10 mouse cellular contexts compared by ENCODE assay signal in the genomic region with DNA sequence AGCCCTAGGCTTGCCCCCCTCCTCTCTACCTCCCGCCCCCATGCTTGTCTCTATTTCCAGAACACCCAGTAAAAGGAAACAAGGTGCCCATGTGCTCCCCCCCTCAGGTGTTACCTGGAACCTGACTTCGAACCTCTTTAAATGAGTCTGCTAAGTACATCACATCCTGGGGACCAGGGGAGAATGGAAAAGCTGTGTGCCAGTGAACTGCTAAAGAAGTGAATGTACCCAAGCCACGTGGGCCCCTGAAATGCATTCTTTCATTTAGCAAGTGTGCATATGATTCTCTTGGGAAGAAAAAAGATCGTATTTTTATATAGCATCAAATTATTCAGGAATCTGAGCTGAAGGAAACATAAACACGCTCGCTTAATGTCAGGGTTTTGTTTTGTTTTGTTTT. TPM values are rescaled to one million over a fixed set of nuclear protein-coding genes. Genes with fewer than 3 reads are reported as not detected.
DNase-seq lines count a peak whose midpoint lies in the region; ATAC-seq and TF ChIP-seq lines count a peak whose summit lies in the region.
"Had no signal": no experiment of that assay in that cellular context is flagged by ENCODE, and none has a peak within 500 bp of the region (broad histone marks: within the 10 kb centered on the region; RNA-seq: fewer than 3 reads in every experiment).

No protein-coding gene starts in this region.

- H3K4me3 ChIP-seq in heart, embryonic 12.5 days: peak overlapping the region; percentile 42; the same call in 1 of the 2 replicates
- H3K4me3 ChIP-seq in E14TG2a.4 (replicated peaks; ENCODE audit: low read length): peak overlapping the region; percentile 57; the same call in 1 of the 2 replicates
- H3K4me3 ChIP-seq in forebrain, embryonic 15.5 days: no peak overlapping the region
- H3K4me3 ChIP-seq in liver, embryonic 13.5 days (replicated peaks): 0 out of 2 replicates have a peak overlapping the region, but pooled peaks have one; percentile 27

- no peaks in the 10 kb centered on the region for H3K9me3 ChIP-seq in heart, embryonic 12.5 days (replicated peaks)
- H3K9me3 ChIP-seq in E14TG2a.4 (ENCODE audit: low read length): no peaks in the 10 kb centered on the region
- no peaks in the 10 kb centered on the region for H3K9me3 ChIP-seq in forebrain, embryonic 15.5 days
- H3K9me3 ChIP-seq in liver, embryonic 13.5 days (replicated peaks): no peaks in the 10 kb centered on the region

- H3K4me1 ChIP-seq in heart, embryonic 12.5 days (replicated peaks): peaks cover 15% of the 10 kb centered on the region
- peaks cover 13% of the 10 kb centered on the region for H3K4me1 ChIP-seq in E14TG2a.4 (replicated peaks; ENCODE audit: low read depth, low read length)
- H3K4me1 ChIP-seq in forebrain, embryonic 15.5 days: peaks cover 24% of the 10 kb centered on the region
- peaks cover 10% of the 10 kb centered on the region for H3K4me1 ChIP-seq in liver, embryonic 13.5 days (replicated peaks)

- DNase-seq in heart, postnatal 25 days (ENCODE audit: low spot score): no peak
- DNase-seq in liver, embryonic 13.5 days: no peak
- DNase-seq in adrenal gland, adult 2 months: no peak
- no peak for DNase-seq in gastrocnemius, postnatal 4 days (ENCODE audit: low spot score in 2 of 2)
- no peak for DNase-seq in embryo, embryonic 9.5 days (ENCODE audit: extremely low spot score)
- DNase-seq: cerebellum, adult 11 months; thymus, postnatal 14 days had no signal

- ATAC-seq in heart, embryonic 12.5 days (ENCODE audit: insufficient number of reproducible peaks, low FRiP score): no peak
- no peak for ATAC-seq in forebrain, embryonic 15.5 days (replicated peaks)
- ATAC-seq in liver, embryonic 13.5 days (ENCODE audit: low read depth): no peak

- no peak overlapping the region for H3K9ac ChIP-seq in heart, embryonic 12.5 days
- H3K9ac ChIP-seq in forebrain, embryonic 15.5 days (replicated peaks): no peak overlapping the region; the same call in 1 of the 2 replicates
- H3K9ac ChIP-seq in liver, embryonic 13.5 days: 0 out of 2 replicates have a peak overlapping the region, but pooled peaks have one; percentile 45

- H3K27ac ChIP-seq in heart, embryonic 12.5 days (ENCODE audit: poor library complexity, severe bottlenecking): no peak overlapping the region
- peak overlapping the region; percentile 87 for H3K27ac ChIP-seq in forebrain, embryonic 15.5 days (replicated peaks)
- peak overlapping the region; percentile 71; the same call in 1 of the 2 replicates for H3K27ac ChIP-seq in liver, embryonic 13.5 days

- H3K27me3 ChIP-seq in heart, embryonic 12.5 days (replicated peaks): no peaks in the 10 kb centered on the region
- peaks cover 24% of the 10 kb centered on the region for H3K27me3 ChIP-seq in E14TG2a.4 (ENCODE audit: insufficient read depth, low read length)
- H3K27me3 ChIP-seq in forebrain, embryonic 15.5 days: no peaks in the 10 kb centered on the region
- H3K27me3 ChIP-seq in liver, embryonic 13.5 days: peaks cover 3% of the 10 kb centered on the region; the same call in 1 of the 2 replicates

- no peak for TF ChIP-seq CTCF in E14TG2a.4 (conservative IDR thresholded peaks at IDR 0.05; ENCODE audit: low read length)

- H3K36me3 ChIP-seq in heart, embryonic 12.5 days: no peaks in the 10 kb centered on the region
- no peaks in the 10 kb centered on the region for H3K36me3 ChIP-seq in E14TG2a.4 (ENCODE audit: insufficient read depth, low read length)
- H3K36me3 ChIP-seq in forebrain, embryonic 15.5 days: no peaks in the 10 kb centered on the region
- H3K36me3 ChIP-seq in liver, embryonic 13.5 days: no peaks in the 10 kb centered on the region

- intact Hi-C loops in heart, postnatal 25 days (cut with DNase I): no loop called here

- peak overlapping the region; percentile 76 for H3K4me2 ChIP-seq in heart, embryonic 12.5 days
- H3K4me2 ChIP-seq in forebrain, embryonic 15.5 days (replicated peaks): peak overlapping the region; percentile 42
- H3K4me2 ChIP-seq in liver, embryonic 13.5 days: peak overlapping the region; percentile 56

- WGBS in heart, embryonic 12.5 days: 45% methylated on average over 6 of the region's 6 CpGs
- 21% methylated on average over 6 of the region's 6 CpGs for WGBS in forebrain, embryonic 15.5 days
- WGBS in liver, embryonic 13.5 days (ENCODE audit: insufficient replicate concordance): 43% methylated on average over 6 of the region's 6 CpGs

RNA-seq across cellular contexts. Expression of gene Hgd, which starts 3.8 kb away (rescaled TPM):
- polyA plus RNA-seq in heart, embryonic 12.5 days (2016; fragmentation: Nextera tagmentation; extraction: Ambion mirVana): 0.43 and 0.49 TPM in 2 replicates
- not detected for total RNA-seq in heart, postnatal 25 days (2021)
- 0.24 TPM in 1 of 2 replicates, not detected in the other for polyA plus RNA-seq in forebrain, embryonic 15.5 days (2015; fragmentation: Nextera tagmentation; extraction: Ambion mirVana)
- 24.4 and 25.8 TPM in 2 replicates for polyA plus RNA-seq in liver, embryonic 13.5 days (2015; fragmentation: Nextera tagmentation; extraction: Ambion mirVana)
- 1 to 10 TPM in 1 of 2 experiments, under 1 TPM in 1; 0.28 to 1.6 TPM for total RNA-seq in adrenal gland, adult 2 months (2021)
- polyA plus RNA-seq in adrenal gland, adult 2 months (2012; rRNA removed): not detected in 2 replicates
- 1 to 10 TPM in 1 of 2 experiments, not detected in 1; 1.1 TPM for total RNA-seq in gastrocnemius, postnatal 4 days (2021)

RNA-seq across cellular contexts. Expression of gene Rabl3, which starts 44.1 kb away (rescaled TPM):
- 33.8 and 34.5 TPM in 2 replicates for polyA plus RNA-seq in heart, embryonic 12.5 days (2016; fragmentation: Nextera tagmentation; extraction: Ambion mirVana)
- total RNA-seq in heart, postnatal 25 days (2021): 1 to 10 TPM; 5.8 to 6.0 TPM
- polyA plus RNA-seq in forebrain, embryonic 15.5 days (2015; fragmentation: Nextera tagmentation; extraction: Ambion mirVana): 17.7 and 18.1 TPM in 2 replicates
- 14.6 and 19.6 TPM in 2 replicates for polyA plus RNA-seq in liver, embryonic 13.5 days (2015; fragmentation: Nextera tagmentation; extraction: Ambion mirVana)
- total RNA-seq in adrenal gland, adult 2 months (2021): 10 to 100 TPM in 1 of 2 experiments, 1 to 10 TPM in 1; 7.6 to 10.3 TPM
- 0.27 and 0.55 TPM in 2 replicates for polyA plus RNA-seq in adrenal gland, adult 2 months (2012; rRNA removed)
- 10 to 100 TPM; 12.5 to 12.9 TPM for total RNA-seq in gastrocnemius, postnatal 4 days (2021)

RNA-seq across cellular contexts. Expression of gene Gtf2e1, which starts 44.2 kb away (rescaled TPM):
- polyA plus RNA-seq in heart, embryonic 12.5 days (2016; fragmentation: Nextera tagmentation; extraction: Ambion mirVana): 25.9 and 28.5 TPM in 2 replicates
- total RNA-seq in heart, postnatal 25 days (2021): 1 to 10 TPM; 6.4 to 6.5 TPM
- polyA plus RNA-seq in forebrain, embryonic 15.5 days (2015; fragmentation: Nextera tagmentation; extraction: Ambion mirVana): 39.0 and 40.3 TPM in 2 replicates
- polyA plus RNA-seq in liver, embryonic 13.5 days (2015; fragmentation: Nextera tagmentation; extraction: Ambion mirVana): 11.5 and 14.2 TPM in 2 replicates
- total RNA-seq in adrenal gland, adult 2 months (2021): 10 to 100 TPM; 15.0 to 16.1 TPM
- 1.9 and 3.5 TPM in 2 replicates for polyA plus RNA-seq in adrenal gland, adult 2 months (2012; rRNA removed)
- total RNA-seq in gastrocnemius, postnatal 4 days (2021): 10 to 100 TPM; 12.2 to 13.2 TPM

Comparison
In these comparisons a context has a peak if more than half of its experiments do, and no peak if none do; other contexts are left out.
1. RNA of gene Hgd, which starts 3.8 kb away (polyA plus RNA-seq): 24.4 to 25.8 TPM in liver, embryonic 13.5 days; 0.43 to 0.49 TPM in heart, embryonic 12.5 days, 0.24 TPM in forebrain, embryonic 15.5 days and not detected in adrenal gland, adult 2 months; every median in the first group is over 10 times any median in the second.
2. RNA of gene Rabl3, which starts 44.1 kb away (polyA plus RNA-seq): 33.8 to 34.5 TPM in heart, embryonic 12.5 days, 17.7 to 18.1 TPM in forebrain, embryonic 15.5 days and 14.6 to 19.6 TPM in liver, embryonic 13.5 days; 0.27 to 0.55 TPM in adrenal gland, adult 2 months; every median in the first group is over 10 times any median in the second.
3. Peak in every context shown above with its lines, with median percentiles within 50 percentile points of each other: H3K4me2 ChIP-seq.